Mouse (Mus musculus) lung, embryonic 16.5 days (tissue): ENCODE results near the gene Plin5. TPM values are rescaled to one million over a fixed set of nuclear protein-coding genes. Genes with fewer than 3 reads are reported as not detected.
"Not testable (repeated sequence)": the region's sequence is repeated elsewhere in the genome, so short reads cannot be mapped to it uniquely, and the experiment has no call there.

Experiments used
- ATAC-seq: fragments of 200-750 bp; cut with Nextera tagmentation; 2 replicates; pipeline ENCODE4 v1.8.0; 2017; ENCODE audit warnings: low read depth, mild to moderate bottlenecking, moderate library complexity
- H3K27ac ChIP-seq: fragments of 300-500 bp; sonication (generic); 2 replicates; pipeline ENCODE4 v1.5.1; 2014; ENCODE audit warnings: mild to moderate bottlenecking, control low read depth, low read length
- H3K27me3 ChIP-seq: fragments of 300-500 bp; sonication (generic); 2 replicates; pipeline ENCODE4 v1.6.1; 2014; ENCODE audit warnings: low read depth, low read length, mixed read lengths; ENCODE audit not compliant: control insufficient read depth, insufficient read depth
- H3K36me3 ChIP-seq: fragments of 300-500 bp; sonication (generic); 2 replicates; pipeline ENCODE4 v1.6.1; 2014; ENCODE audit warnings: low read length; ENCODE audit not compliant: control insufficient read depth, insufficient read depth
- H3K4me1 ChIP-seq: fragments of 300-500 bp; sonication (generic); replicated peaks from 2 replicates; pipeline ENCODE4 v1.6.1; 2014; ENCODE audit warnings: low read length, mixed read lengths; ENCODE audit not compliant: control insufficient read depth, insufficient read depth
- H3K4me2 ChIP-seq: fragments of 300-500 bp; sonication (generic); 2 replicates; pipeline ENCODE4 v1.6.1; 2014; ENCODE audit warnings: low read depth, low read length, control low read depth
- H3K4me3 ChIP-seq: fragments of 300-500 bp; sonication (generic); 2 replicates; pipeline ENCODE4 v1.5.1; 2014; ENCODE audit warnings: mild to moderate bottlenecking, low read length, control low read depth
- H3K9ac ChIP-seq: fragments of 300-500 bp; sonication (generic); 2 replicates; pipeline ENCODE4 v1.6.1; 2014; ENCODE audit warnings: low read length, control low read depth
- H3K9me3 ChIP-seq: fragments of 300-500 bp; sonication (generic); 2 replicates; pipeline ENCODE4 v1.6.1; 2016; ENCODE audit warnings: low read length; ENCODE audit not compliant: control insufficient read depth
- WGBS: fragments of 180-500 bp; shearing (Covaris S2); extraction: QIAGEN DNeasy Blood & Tissue Kit; methylation state at CpG from one replicate; pipeline ENCODE4 v1.1.7; 2014; 5-methylcytosine and 5-hydroxymethylcytosine counted together
- polyA plus RNA-seq: library from polyadenylated mRNA; unstranded; fragments of >200 nt; fragmentation: Nextera tagmentation; extraction: Ambion mirVana; gene quantifications from 2 replicates; pipeline ENCODE4 v1.2.1, GENCODE M21; 2015

The Plin5 gene
- polyA plus RNA-seq, 1 experiment from 2014 or later, result 1.3 TPM

DNA sequence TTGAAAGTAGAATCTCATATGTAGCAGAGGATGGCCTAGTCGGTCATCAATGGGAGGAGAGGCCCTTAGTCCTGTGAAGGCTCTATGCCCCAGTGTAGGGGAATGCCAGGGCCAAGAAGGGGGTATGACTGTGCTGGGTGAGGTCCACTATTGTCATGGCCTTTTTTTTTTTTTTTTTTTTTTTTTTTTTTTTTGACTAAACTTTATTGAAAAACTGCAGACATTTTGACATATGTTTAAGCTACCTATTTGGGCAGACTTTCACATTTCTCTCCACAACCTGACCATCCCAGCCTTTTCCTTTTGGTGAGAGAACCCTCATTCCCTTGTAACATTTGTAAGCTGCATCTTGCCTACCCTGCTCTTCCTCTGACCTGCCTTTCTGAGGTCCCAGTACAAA lies 25.1 kb downstream of the Plin5 start:
- peaks cover 24% of the 10 kb centered on the region for H3K36me3 ChIP-seq
- no peaks in the 10 kb centered on the region for H3K27me3 ChIP-seq
- no peak overlapping the region for H3K9ac ChIP-seq
- no peaks in the 10 kb centered on the region for H3K4me1 ChIP-seq
- 81% methylated on average over 1 of the region's 1 CpGs for WGBS
- no peaks in the 10 kb centered on the region for H3K9me3 ChIP-seq
- ATAC-seq, result no peak
- no peak overlapping the region for H3K4me2 ChIP-seq
- H3K4me3 ChIP-seq, result no peak overlapping the region
- H3K27ac ChIP-seq, result no peak overlapping the region

DNA sequence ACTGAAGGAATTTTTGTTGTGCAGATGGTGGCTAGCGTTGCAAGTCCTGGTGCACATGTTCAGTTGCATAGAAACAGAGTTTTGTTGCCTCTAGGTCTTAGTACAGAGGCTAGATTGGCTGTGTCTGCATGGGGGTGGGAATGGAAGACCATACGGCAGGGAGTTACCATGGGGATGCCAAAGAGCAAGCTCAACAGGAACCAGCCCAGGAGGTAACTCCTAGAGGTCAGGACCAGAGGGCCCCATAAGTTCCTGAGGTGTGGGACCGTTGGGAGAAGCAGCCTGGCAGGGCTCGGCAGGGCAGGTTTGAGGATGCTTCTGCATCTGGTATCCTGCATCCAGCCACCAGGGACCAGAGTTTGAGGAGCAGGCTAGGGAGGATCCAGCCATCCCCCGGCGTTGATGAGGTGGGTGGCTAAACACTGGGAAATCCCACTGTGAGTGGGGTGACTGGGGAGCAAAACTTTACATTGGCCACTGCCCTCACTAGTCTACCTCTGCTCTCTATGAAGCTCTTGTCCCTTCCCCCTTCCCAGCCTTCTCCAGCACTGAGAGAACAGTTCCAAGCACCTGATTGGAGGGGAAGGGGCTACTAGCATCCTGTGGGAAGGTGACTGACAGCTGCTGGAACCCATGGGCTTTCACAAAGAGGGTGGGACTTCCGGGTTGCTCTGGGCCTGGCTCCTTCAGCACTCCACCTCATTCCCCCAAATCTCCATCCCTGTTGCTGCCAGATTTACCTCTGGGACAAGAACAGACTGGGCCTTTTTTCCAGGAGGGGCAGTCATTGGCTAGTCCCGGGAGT lies 36.4 kb downstream of the Plin5 start:
- no peaks in the 10 kb centered on the region for H3K9me3 ChIP-seq

DNA sequence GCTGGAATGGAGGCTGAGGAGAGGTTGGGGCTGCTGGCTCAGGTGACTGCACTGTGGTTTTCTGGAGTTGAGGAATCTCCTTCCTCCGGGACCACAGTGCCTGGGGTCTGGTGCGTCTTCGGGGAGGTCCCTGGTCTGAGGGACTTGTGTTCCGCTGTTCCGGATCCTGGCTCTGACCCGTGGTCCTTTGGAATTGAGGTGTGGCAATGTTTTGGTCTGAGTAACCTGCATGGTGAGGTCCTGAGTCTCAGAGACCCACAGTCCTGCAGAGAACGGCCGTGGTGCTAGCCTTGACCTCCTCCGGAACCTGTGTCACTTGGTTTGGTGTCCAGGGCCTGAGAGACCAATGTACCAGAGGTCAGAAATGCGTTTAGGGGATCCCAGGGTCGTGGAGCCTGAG lies 37.5 kb downstream of the Plin5 start:
- Histone ChIP-seq H3K9me3 (no peaks in the 10 kb centered on the region), H3K4me1 (peaks cover 21% of the 10 kb centered on the region), H3K9ac (peak overlapping the region; percentile 85), H3K4me2 (peak overlapping the region; percentile 95), H3K27me3 (no peaks in the 10 kb centered on the region), H3K36me3 (peaks cover 4% of the 10 kb centered on the region; the same call in 1 of the 2 replicates), H3K4me3 (peak overlapping the region; percentile 92), H3K27ac (peak overlapping the region; percentile 67)
- ATAC-seq, result no peak
- 1% methylated on average over 11 of the region's 11 CpGs for WGBS

More for the DNA sequence above, 36.4 kb downstream of the Plin5 start:
- Histone ChIP-seq H3K4me3 (peak overlapping the region; percentile 92), H3K36me3 (peaks cover 4% of the 10 kb centered on the region; the same call in 1 of the 2 replicates), H3K4me1 (peaks cover 15% of the 10 kb centered on the region), H3K4me2 (peak overlapping the region; percentile 95), H3K9ac (peak overlapping the region; percentile 85), H3K27me3 (no peaks in the 10 kb centered on the region), H3K27ac (no peak overlapping the region)
- 5% methylated on average over 8 of the region's 8 CpGs for WGBS
- ATAC-seq, result no peak

DNA sequence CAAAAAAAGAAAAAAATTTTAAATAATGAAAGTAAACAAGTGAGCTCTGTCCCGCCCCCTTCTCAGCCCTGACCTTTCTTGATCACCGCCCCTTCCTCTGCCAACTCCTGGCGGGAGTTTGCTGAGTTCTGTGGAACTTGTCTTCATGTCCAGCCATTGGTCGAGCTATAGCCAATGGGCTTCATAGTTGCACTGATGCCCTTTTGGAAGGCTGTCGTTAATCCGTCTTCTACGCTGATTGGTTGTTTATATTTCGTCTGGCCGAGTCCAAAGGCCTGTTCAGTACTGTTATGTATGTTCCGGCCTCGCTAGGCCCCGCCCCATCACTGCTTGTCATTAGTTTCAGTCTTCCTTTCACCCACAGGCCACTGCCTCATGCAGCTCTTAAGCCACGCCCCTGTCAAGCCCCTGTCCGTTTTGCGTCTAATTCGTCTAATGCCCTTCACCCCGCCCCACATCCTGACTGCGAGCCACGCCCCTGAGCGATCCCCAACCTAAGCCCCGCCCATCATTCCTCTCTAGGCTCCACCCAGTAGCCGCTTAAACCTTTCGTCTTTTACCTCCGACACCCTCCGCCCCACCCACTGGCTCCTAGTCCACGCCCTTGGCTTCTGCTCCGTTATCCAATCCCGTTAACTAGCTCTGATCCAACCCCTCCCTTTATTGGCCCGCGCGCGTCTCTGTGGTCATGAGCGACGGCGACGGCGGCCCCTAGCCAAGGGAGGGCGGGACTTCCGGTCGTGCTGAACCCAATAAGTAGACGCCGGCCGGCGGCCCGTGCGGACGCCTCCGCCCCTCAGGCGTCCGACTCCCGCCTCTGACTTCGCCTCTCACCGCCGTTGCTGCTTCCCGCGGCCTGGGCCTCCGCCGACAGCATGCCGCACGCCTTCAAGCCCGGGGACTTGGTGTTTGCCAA lies 38.3 kb downstream of the Plin5 start, which contains the start of gene Hdgfl2:
TSS of gene Hdgfl2 (plus strand) at position 755 of the 916 bp plus-strand sequence.
- Histone ChIP-seq H3K27ac (peak within 1 kb of the TSS; percentile 67), H3K27me3 (no peaks in the 10 kb centered on the region), H3K4me1 (peaks cover 23% of the 10 kb centered on the region), H3K36me3 (peaks cover 4% of the 10 kb centered on the region; the same call in 1 of the 2 replicates), H3K9ac (peak within 1 kb of the TSS; percentile 85), H3K9me3 (no peaks in the 10 kb centered on the region), H3K4me2 (peak within 1 kb of the TSS; percentile 95), H3K4me3 (peak within 1 kb of the TSS; percentile 92)
- peak; percentile 93 for ATAC-seq
- WGBS, result under 1% methylated on average over 61 of the region's 61 CpGs

DNA sequence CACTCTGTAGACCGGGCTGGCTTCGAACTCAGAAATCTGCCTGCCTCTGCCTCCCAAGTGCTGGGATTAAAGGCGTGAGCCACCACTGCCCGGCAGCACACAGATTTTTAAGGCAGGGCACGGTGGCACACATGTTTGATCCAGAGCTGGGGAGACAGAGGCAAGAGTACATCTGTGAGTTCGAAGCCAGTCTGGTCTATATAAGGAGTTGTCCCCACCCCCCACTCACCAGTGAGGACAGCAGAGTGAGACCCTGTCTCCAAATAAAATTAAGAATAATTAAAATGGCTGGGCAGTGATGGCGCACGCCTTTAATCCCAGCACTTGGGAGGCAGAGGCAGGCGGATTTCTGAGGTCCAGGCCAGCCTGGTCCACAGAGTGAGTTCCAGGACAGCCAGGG lies 39.0 kb downstream of the Plin5 start:
- WGBS, result 63% methylated on average over 9 of the region's 9 CpGs
- not testable (repeated sequence) for ATAC-seq
- H3K4me3 ChIP-seq, result peak overlapping the region; percentile 92

DNA sequence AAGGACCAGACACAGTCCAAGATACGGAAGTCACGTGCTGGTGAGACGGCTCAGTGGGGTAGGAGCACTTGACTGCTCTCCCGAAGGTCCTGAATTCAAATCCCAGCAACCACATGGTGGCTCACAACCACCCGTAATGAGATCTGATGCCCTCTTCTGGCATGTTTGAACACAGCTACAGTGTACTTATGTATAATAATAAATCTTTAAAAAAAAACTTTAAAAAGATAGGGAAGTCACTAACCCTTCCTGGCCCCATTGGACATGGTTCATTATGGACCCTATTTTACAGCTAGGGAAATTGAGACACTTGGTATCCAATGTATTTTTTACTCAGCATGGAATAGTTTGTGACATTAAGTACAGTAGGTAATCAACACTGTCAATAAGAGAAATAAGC lies 39.9 kb downstream of the Plin5 start:
- Histone ChIP-seq H3K9me3 (no peaks in the 10 kb centered on the region), H3K27ac (no peak overlapping the region), H3K4me2 (no peak overlapping the region), H3K4me3 (no peak overlapping the region), H3K4me1 (peaks cover 27% of the 10 kb centered on the region), H3K9ac (no peak overlapping the region), H3K36me3 (no peaks in the 10 kb centered on the region; the same call in 1 of the 2 replicates), H3K27me3 (no peaks in the 10 kb centered on the region)
- no peak for ATAC-seq
- WGBS, result 90% methylated on average over 5 of the region's 5 CpGs

More for the DNA sequence above, 39.0 kb downstream of the Plin5 start:
- Histone ChIP-seq H3K4me1 (peaks cover 27% of the 10 kb centered on the region), H3K4me2 (peak overlapping the region; percentile 44), H3K27ac (peak overlapping the region; percentile 67)
- H3K36me3 ChIP-seq, H3K27me3 ChIP-seq, H3K9me3 ChIP-seq, H3K9ac ChIP-seq: not testable (repeated sequence)

DNA sequence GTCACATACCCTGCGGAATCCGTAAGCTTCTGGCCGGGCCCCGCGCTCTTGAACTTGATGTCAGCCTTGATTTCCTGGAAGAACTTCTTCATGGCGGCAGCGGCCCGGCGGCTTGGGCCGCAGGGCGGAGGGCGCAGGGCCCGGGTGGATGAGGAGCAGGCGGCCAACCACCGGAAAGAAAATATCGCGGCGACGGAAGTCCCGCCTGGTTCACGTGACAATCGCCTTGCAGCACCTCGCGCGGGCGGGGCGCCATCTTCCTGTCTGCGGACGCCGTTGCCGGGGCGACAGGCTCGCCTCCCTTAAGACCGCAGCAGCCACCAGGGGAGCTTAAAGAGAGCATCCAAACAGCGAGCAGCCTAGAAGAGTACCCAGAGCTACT lies 42.6 kb downstream of the Plin5 start, which contains the start of gene Ubxn6:
TSS of gene Ubxn6 (minus strand) at position 202 of the 382 bp plus-strand sequence.
- peaks cover 13% of the 10 kb centered on the region for H3K4me1 ChIP-seq
- H3K9ac ChIP-seq, result peak within 1 kb of the TSS; percentile 92
- peak within 1 kb of the TSS; percentile 83 for H3K4me2 ChIP-seq
- peak within 1 kb of the TSS; percentile 94 for H3K4me3 ChIP-seq
- peak; percentile 56 for ATAC-seq
- no peaks in the 10 kb centered on the region for H3K27me3 ChIP-seq
- under 1% methylated on average over 35 of the region's 35 CpGs for WGBS
- peaks cover 18% of the 10 kb centered on the region for H3K36me3 ChIP-seq
- H3K9me3 ChIP-seq, result no peaks in the 10 kb centered on the region
- H3K27ac ChIP-seq, result peak within 1 kb of the TSS; percentile 99

DNA sequence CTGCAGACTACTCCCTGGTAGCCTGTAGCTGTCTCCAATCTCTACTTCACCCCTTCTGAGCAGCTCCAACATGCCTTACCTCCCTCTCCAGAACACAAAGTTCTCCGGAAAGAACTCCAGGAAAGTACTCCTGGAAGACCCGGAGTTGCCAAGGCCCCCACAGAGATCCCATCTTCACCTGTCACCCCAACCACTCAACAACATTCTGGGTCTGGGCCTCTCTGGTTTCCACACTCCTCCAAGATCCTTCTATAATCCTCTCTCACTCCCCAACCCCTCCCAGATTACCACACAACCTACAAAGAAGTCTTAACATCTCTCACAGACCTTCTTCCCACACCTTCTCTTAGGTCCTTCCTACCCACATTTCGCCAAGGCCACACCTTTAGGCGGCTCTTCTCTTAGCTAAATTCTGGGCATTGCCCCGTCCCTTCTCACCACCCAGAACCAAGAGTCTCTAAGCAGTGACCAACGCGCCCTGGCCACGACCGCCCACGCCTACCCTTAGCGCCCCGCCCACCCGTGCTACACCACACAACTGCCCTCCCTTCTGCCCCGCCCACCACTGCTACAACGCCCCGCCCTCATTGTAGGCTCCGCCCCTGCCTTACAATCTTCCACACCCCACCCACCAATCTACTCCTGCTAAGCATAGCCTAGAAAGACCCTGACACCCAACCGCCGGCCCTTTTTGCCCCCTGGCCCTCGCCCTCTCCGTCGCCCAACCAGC lies 43.1 kb downstream of the Plin5 start:
- whole genome bisulfite sequencing, result 9% methylated on average over 21 of the region's 22 CpGs
- ATAC-seq, result peak; percentile 48

More for the DNA sequence above, 43.1 kb downstream of the Plin5 start:
- Histone ChIP-seq H3K4me1 (peaks cover 13% of the 10 kb centered on the region), H3K27me3 (no peaks in the 10 kb centered on the region), H3K4me2 (peak overlapping the region; percentile 83), H3K9ac (peak overlapping the region; percentile 92), H3K9me3 (no peaks in the 10 kb centered on the region), H3K4me3 (peak overlapping the region; percentile 94), H3K27ac (peak overlapping the region; percentile 99), H3K36me3 (peaks cover 23% of the 10 kb centered on the region)
